Mouse (Mus musculus) midbrain, embryonic 13.5 days (tissue): Measurements from ENCODE around the gene Ugcg. TPM values are rescaled to one million over a fixed set of nuclear protein-coding genes. Genes with fewer than 3 reads are reported as not detected.

Experiments used
- ATAC-seq: fragments of 200-750 bp; cut with Nextera tagmentation; 2 replicates; pipeline ENCODE4 v1.8.0; 2017; ENCODE audit warnings: mild to moderate bottlenecking, moderate TSS enrichment, moderate library complexity
- H3K27ac ChIP-seq: fragments of 300-500 bp; sonication (generic); 2 replicates; pipeline ENCODE4 v1.5.1; 2015; ENCODE audit warnings: inconsistent platforms, mild to moderate bottlenecking, moderate library complexity
- H3K27me3 ChIP-seq: fragments of 300-500 bp; sonication (generic); 2 replicates; pipeline ENCODE4 v1.6.1; 2015; ENCODE audit warnings: mild to moderate bottlenecking, inconsistent platforms
- H3K36me3 ChIP-seq: fragments of 300-500 bp; sonication (generic); 2 replicates; pipeline ENCODE4 v1.6.1; 2015; ENCODE audit warnings: mild to moderate bottlenecking, inconsistent platforms
- H3K4me1 ChIP-seq: fragments of 300-500 bp; sonication (generic); replicated peaks from 2 replicates; pipeline ENCODE4 v1.6.1; 2015; ENCODE audit warnings: inconsistent platforms
- H3K4me2 ChIP-seq: fragments of 300-500 bp; sonication (generic); replicated peaks from 2 replicates; pipeline ENCODE4 v1.6.1; 2015; ENCODE audit warnings: moderate library complexity, mild to moderate bottlenecking, inconsistent platforms
- H3K4me3 ChIP-seq: fragments of 300-500 bp; sonication (generic); replicated peaks from 2 replicates; pipeline ENCODE4 v1.5.1; 2015; ENCODE audit warnings: mild to moderate bottlenecking, inconsistent platforms
- H3K9ac ChIP-seq: fragments of 300-500 bp; sonication (generic); replicated peaks from 2 replicates; pipeline ENCODE4 v1.6.1; 2015; ENCODE audit warnings: mild to moderate bottlenecking, inconsistent platforms
- H3K9me3 ChIP-seq: fragments of 300-500 bp; sonication (generic); 2 replicates; pipeline ENCODE4 v1.6.1; 2016; ENCODE audit warnings: mild to moderate bottlenecking, inconsistent platforms
- WGBS: fragments of 180-500 bp; shearing (Covaris S2); methylation state at CpG from one replicate; pipeline ENCODE4 v1.1.7; 2015; 5-methylcytosine and 5-hydroxymethylcytosine counted together
- polyA plus RNA-seq: library from polyadenylated mRNA; unstranded; fragments of >200 nt; fragmentation: Nextera tagmentation; extraction: Ambion mirVana; gene quantifications from 2 replicates; pipeline ENCODE4 v1.2.1, GENCODE M21; 2015

Ugcg gene
- polyA plus RNA-seq, result 16.4 and 18.2 TPM in 2 replicates

GRCm38 (mm10) chr4:59188802-59189545 is at the start of gene Ugcg:
Ugcg (plus strand) TSS chr4:59189257.
- Histone ChIP-seq H3K4me2 (peak within 1 kb of the TSS; percentile 69), H3K27ac (peak within 1 kb of the TSS; percentile 97), H3K4me1 (peaks cover 14% of the 10 kb centered on the region), H3K36me3 (no peaks in the 10 kb centered on the region), H3K9me3 (no peaks in the 10 kb centered on the region), H3K9ac (peak within 1 kb of the TSS; percentile 93), H3K4me3 (peak within 1 kb of the TSS; percentile 92), H3K27me3 (no peaks in the 10 kb centered on the region)
- ATAC-seq, result peak; percentile 94
- under 1% methylated on average over 39 of the region's 99 CpGs for WGBS

GRCm38 (mm10) chr4:59149043-59149442 is 40.0 kb upstream of the Ugcg start:
- no peak overlapping the region for H3K27ac ChIP-seq

DNA sequence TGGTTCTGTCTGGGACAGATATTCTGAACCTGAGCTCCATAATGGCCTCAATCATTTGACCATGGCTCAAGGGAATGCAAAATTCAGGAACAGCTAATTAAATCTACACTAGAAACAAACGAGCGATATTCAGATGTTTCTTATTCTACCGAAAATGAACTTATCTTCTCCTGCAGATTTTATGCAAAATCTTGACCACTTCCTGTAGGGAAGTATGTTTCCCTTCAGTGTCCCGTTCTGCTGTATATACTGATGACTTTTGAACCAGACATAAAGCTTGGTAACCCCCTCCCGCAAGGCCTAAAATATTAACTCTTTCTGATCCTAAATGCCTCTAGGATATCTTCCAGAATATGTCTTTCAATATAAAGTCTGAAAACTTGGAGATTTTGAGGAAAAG is 38.1 kb upstream of the Ugcg start:
- Histone ChIP-seq H3K4me3 (no peak overlapping the region), H3K27me3 (no peaks in the 10 kb centered on the region), H3K9me3 (no peaks in the 10 kb centered on the region), H3K9ac (no peak overlapping the region), H3K36me3 (no peaks in the 10 kb centered on the region), H3K4me1 (no peaks in the 10 kb centered on the region), H3K27ac (no peak overlapping the region), H3K4me2 (no peak overlapping the region)
- no peak for ATAC-seq
- WGBS, result 85% methylated on average over 5 of the region's 5 CpGs

More at GRCm38 (mm10) chr4:59149043-59149442, 40.0 kb upstream of the Ugcg start:
- Histone ChIP-seq H3K4me1 (no peaks in the 10 kb centered on the region), H3K36me3 (no peaks in the 10 kb centered on the region), H3K4me3 (no peak overlapping the region), H3K27me3 (no peaks in the 10 kb centered on the region), H3K9me3 (no peaks in the 10 kb centered on the region), H3K9ac (no peak overlapping the region), H3K4me2 (no peak overlapping the region)
- WGBS, result 95% methylated on average over 5 of the region's 5 CpGs
- no peak for ATAC-seq

DNA sequence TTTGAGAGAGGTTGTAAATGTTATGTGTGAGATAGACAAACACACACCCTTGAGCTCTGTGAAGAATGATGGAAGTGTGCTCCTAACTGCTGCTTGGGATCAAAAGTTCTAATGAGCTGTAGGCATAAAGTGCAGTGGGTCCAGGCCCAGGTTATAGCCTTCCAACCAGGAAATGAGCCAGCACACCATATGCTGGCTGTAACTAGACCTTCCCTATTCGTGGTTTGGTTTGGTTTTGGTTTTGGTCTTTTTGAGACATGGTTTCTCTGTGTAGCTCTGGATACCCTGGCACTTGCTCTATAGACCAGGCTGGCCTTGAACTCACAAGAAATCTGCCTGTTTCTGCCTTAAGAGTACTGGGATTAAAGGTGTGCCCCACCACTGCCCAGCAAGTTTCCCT is 37.1 kb upstream of the Ugcg start:
- H3K27ac ChIP-seq, result no peak overlapping the region
- no peaks in the 10 kb centered on the region for H3K4me1 ChIP-seq
- H3K27me3 ChIP-seq, result no peaks in the 10 kb centered on the region
- 68% methylated on average over 1 of the region's 1 CpGs for WGBS
- H3K4me3 ChIP-seq, result no peak overlapping the region
- H3K36me3 ChIP-seq, result no peaks in the 10 kb centered on the region
- no peak for ATAC-seq
- H3K4me2 ChIP-seq, result no peak overlapping the region
- no peaks in the 10 kb centered on the region for H3K9me3 ChIP-seq
- no peak overlapping the region for H3K9ac ChIP-seq

GRCm38 (mm10) chr4:59156897-59157592 is 32.0 kb upstream of the Ugcg start:
- Histone ChIP-seq H3K4me3 (no peak overlapping the region), H3K27me3 (no peaks in the 10 kb centered on the region), H3K9ac (no peak overlapping the region), H3K36me3 (no peaks in the 10 kb centered on the region), H3K9me3 (no peaks in the 10 kb centered on the region), H3K27ac (no peak overlapping the region), H3K4me1 (no peaks in the 10 kb centered on the region), H3K4me2 (no peak overlapping the region)
- no peak for ATAC-seq
- WGBS, result 82% methylated on average over 7 of the region's 7 CpGs

DNA sequence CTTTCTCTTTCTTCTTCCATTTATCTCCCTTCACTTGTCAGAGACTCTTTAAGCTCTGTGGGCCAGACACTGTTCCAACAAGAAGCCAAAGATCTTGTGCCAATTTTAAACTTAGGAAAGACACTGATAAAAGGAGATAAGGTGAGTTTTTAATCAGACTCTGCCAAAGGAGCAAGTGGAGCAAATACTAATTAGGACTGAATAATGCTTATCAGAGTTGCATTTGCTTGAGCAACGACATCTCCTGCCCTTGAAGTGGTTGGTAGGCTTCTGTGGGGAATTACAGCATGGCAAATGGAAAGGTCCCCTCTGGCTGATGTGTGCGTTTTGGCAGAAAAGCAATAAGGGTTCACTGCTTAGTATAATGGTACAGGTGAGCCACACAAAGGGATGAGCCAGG is 31.4 kb upstream of the Ugcg start:
- Histone ChIP-seq H3K9ac (no peak overlapping the region), H3K9me3 (no peaks in the 10 kb centered on the region), H3K27ac (no peak overlapping the region), H3K4me1 (no peaks in the 10 kb centered on the region), H3K27me3 (no peaks in the 10 kb centered on the region), H3K36me3 (no peaks in the 10 kb centered on the region), H3K4me3 (no peak overlapping the region), H3K4me2 (no peak overlapping the region)
- 65% methylated on average over 2 of the region's 2 CpGs for WGBS
- no peak for ATAC-seq

DNA sequence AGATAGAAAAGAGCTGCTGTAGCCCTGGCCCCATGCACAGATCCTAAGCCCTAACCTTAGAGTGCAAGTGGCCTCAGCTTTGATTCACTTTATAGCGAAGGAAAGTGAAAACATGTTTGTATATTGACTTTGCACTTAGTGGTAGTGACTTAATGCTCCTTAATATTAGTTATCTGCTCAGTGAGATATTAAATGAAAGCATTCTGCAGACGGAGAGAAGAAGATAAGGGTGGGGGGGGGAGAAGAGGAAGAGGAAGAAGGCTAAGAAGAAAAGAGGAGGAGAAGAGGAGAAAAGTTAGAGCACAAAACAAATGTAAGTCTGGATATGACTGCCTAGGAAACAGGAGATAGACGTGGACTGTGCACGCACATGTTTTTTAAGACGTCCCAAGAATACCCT is 28.8 kb upstream of the Ugcg start:
- no peaks in the 10 kb centered on the region for H3K36me3 ChIP-seq
- no peaks in the 10 kb centered on the region for H3K4me1 ChIP-seq
- 93% methylated on average over 5 of the region's 5 CpGs for WGBS
- H3K9me3 ChIP-seq, result no peaks in the 10 kb centered on the region
- no peak overlapping the region for H3K4me2 ChIP-seq
- no peaks in the 10 kb centered on the region for H3K27me3 ChIP-seq
- no peak overlapping the region for H3K4me3 ChIP-seq
- no peak overlapping the region for H3K27ac ChIP-seq
- ATAC-seq, result no peak
- H3K9ac ChIP-seq, result no peak overlapping the region

- H3K4me1 ChIP-seq, result no peaks in the 10 kb centered on the region
- 76% methylated on average over 8 of the region's 8 CpGs for WGBS
- no peaks in the 10 kb centered on the region for H3K27me3 ChIP-seq
- no peak for ATAC-seq
- H3K27ac ChIP-seq, result no peak overlapping the region
- no peaks in the 10 kb centered on the region for H3K36me3 ChIP-seq
- no peaks in the 10 kb centered on the region for H3K9me3 ChIP-seq
- no peak overlapping the region for H3K4me3 ChIP-seq
- H3K9ac ChIP-seq, result no peak overlapping the region
- H3K4me2 ChIP-seq, result no peak overlapping the region
These were observed 27.9 kb upstream of the Ugcg start for GRCm38 (mm10) chr4:59160959-59161670.

- H3K9ac ChIP-seq, result no peak overlapping the region
- no peak for ATAC-seq
- 90% methylated on average over 2 of the region's 2 CpGs for WGBS
These were observed 25.0 kb upstream of the Ugcg start for GRCm38 (mm10) chr4:59164034-59164433.

DNA sequence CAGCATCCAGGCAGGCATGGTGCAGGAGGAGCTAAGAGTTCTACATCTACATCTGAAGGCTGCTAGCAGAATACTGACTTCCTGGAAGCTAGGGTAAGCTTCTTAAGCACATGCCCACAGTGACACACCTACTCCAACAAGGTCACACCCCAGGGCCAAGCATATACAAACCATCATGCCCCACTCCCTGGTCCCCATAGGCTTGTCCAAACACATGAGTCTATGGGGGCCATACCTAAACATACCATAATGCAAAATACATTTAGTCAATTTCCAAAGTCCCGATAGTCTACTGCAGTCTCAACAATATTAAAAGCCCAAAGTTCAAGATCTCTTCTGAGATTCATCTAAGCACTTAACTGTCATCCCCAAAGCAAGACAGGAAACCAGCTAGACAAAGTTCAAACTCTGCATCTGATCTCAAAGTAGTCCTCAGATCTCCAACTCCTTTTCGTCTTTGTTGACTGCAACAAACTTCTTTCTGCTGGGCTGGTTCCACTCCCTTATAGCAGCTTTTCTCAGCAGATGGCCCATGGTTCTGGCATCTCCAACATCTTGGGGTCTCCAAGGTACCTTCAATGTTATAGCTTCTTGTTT is 21.7 kb upstream of the Ugcg start:
- no peak overlapping the region for H3K4me2 ChIP-seq
- no peaks in the 10 kb centered on the region for H3K4me1 ChIP-seq
- H3K36me3 ChIP-seq, result no peaks in the 10 kb centered on the region
- H3K27me3 ChIP-seq, result no peaks in the 10 kb centered on the region
- no peak overlapping the region for H3K9ac ChIP-seq
- 92% methylated on average over 2 of the region's 2 CpGs for WGBS
- ATAC-seq, result no peak
- H3K27ac ChIP-seq, result no peak overlapping the region
- H3K9me3 ChIP-seq, result no peaks in the 10 kb centered on the region
- no peak overlapping the region for H3K4me3 ChIP-seq

More at GRCm38 (mm10) chr4:59164034-59164433, 25.0 kb upstream of the Ugcg start:
- Histone ChIP-seq H3K4me2 (no peak overlapping the region), H3K36me3 (no peaks in the 10 kb centered on the region), H3K4me3 (no peak overlapping the region), H3K27ac (no peak overlapping the region), H3K4me1 (no peaks in the 10 kb centered on the region), H3K9me3 (no peaks in the 10 kb centered on the region), H3K27me3 (no peaks in the 10 kb centered on the region)

DNA sequence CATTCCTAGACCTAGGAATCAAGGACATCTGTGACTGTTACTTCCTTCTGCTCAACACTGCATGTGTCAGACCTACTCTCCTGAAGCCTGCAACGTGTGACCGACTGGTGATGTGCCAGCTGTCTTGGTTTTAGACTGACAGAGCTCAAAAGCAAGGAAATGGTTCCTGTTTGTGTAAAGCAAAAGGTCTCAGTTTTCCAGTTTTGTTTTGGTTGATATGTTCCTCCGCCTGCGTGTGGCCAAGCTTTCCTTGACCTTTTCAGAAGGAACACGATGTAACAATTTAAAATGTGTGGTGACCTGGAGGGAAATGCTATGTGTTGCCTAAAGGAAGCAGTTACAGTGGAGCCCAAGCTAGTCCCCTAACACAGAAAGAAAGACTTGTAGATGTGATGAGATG is 19.1 kb upstream of the Ugcg start:
- Histone ChIP-seq H3K27me3 (no peaks in the 10 kb centered on the region), H3K36me3 (no peaks in the 10 kb centered on the region), H3K9ac (no peak overlapping the region), H3K4me2 (no peak overlapping the region), H3K27ac (no peak overlapping the region), H3K4me3 (no peak overlapping the region), H3K4me1 (no peaks in the 10 kb centered on the region), H3K9me3 (no peaks in the 10 kb centered on the region)
- ATAC-seq, result no peak
- WGBS, result 93% methylated on average over 5 of the region's 5 CpGs

DNA sequence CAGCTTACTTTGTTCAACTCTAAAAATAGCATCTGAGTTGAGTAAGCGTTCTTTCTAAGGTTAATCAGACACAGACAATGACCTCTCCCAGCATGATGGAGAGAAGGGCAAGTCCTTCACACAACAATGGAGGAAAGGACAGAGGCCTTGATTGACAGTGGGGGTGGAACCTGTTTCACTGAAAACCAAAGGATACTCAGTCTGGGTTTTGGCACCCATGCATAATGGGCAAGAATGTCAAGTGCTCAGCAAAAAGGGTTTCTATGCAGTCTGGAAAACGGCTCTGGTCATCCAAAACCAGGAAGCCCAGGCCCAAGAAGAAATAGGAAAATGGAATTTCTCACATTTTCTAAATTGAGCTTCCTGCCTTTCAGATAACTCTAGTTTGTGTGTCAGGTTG is 16.4 kb upstream of the Ugcg start:
- Histone ChIP-seq H3K9me3 (no peaks in the 10 kb centered on the region), H3K4me3 (no peak overlapping the region), H3K9ac (no peak overlapping the region), H3K27me3 (no peaks in the 10 kb centered on the region), H3K27ac (no peak overlapping the region), H3K4me1 (no peaks in the 10 kb centered on the region), H3K36me3 (no peaks in the 10 kb centered on the region), H3K4me2 (no peak overlapping the region)
- ATAC-seq, result no peak
- 10% methylated on average over 2 of the region's 2 CpGs for WGBS
